Mouse (Mus musculus) midbrain, embryonic 14.5 days (tissue): ENCODE measurements around the gene Nudt16l1. TPM values are rescaled to one million over a fixed set of nuclear protein-coding genes. Genes with fewer than 3 reads are reported as not detected.

Source experiments
- ATAC-seq: fragments of 200-750 bp; cut with Nextera tagmentation; 2 replicates; pipeline ENCODE4 v1.8.0; 2017; ENCODE audit warnings: moderate number of reproducible peaks, moderate library complexity; ENCODE audit not compliant: low FRiP score, low TSS enrichment
- DNase-seq: peaks from one replicate; pipeline ENCODE4 v3.0.0-alpha.2; 2015
- H3K27ac ChIP-seq: fragments of 300-500 bp; sonication (generic); replicated peaks from 2 replicates; pipeline ENCODE4 v1.5.1; 2014; ENCODE audit warnings: mild to moderate bottlenecking, low read depth, low read length, moderate library complexity
- H3K27me3 ChIP-seq: fragments of 300-500 bp; sonication (generic); 2 replicates; pipeline ENCODE4 v1.6.1; 2014; ENCODE audit warnings: low read length, control low read depth, mixed read lengths; ENCODE audit not compliant: control insufficient read depth, insufficient read depth
- H3K36me3 ChIP-seq: fragments of 300-500 bp; sonication (generic); 2 replicates; pipeline ENCODE4 v1.6.1; 2014; ENCODE audit warnings: low read length, control low read depth; ENCODE audit not compliant: control insufficient read depth, insufficient read depth
- H3K4me1 ChIP-seq: fragments of 300-500 bp; sonication (generic); 2 replicates; pipeline ENCODE4 v1.6.1; 2014; ENCODE audit warnings: mild to moderate bottlenecking, antibody characterized with exemption, low read length, control low read depth; ENCODE audit not compliant: control insufficient read depth, insufficient read depth
- H3K4me2 ChIP-seq: fragments of 300-500 bp; sonication (generic); 2 replicates; pipeline ENCODE4 v1.6.1; 2014; ENCODE audit warnings: mild to moderate bottlenecking, low read length, moderate library complexity
- H3K4me3 ChIP-seq: fragments of 300-500 bp; sonication (generic); replicated peaks from 2 replicates; pipeline ENCODE4 v1.5.1; 2014; ENCODE audit warnings: low read depth, low read length
- H3K9ac ChIP-seq: fragments of 300-500 bp; sonication (generic); replicated peaks from 2 replicates; pipeline ENCODE4 v1.6.1; 2014; ENCODE audit warnings: mild to moderate bottlenecking, low read length, moderate library complexity
- H3K9me3 ChIP-seq: fragments of 300-500 bp; sonication (generic); 2 replicates; pipeline ENCODE4 v1.6.1; 2016; ENCODE audit warnings: low read length, control low read depth, mixed read lengths; ENCODE audit not compliant: control insufficient read depth
- WGBS: fragments of 180-500 bp; shearing (Covaris S2); extraction: QIAGEN DNeasy Blood & Tissue Kit; methylation state at CpG from one replicate; pipeline ENCODE4 v1.1.7; 2014; 5-methylcytosine and 5-hydroxymethylcytosine counted together
- polyA plus RNA-seq: library from polyadenylated mRNA; unstranded; fragments of >200 nt; fragmentation: Nextera tagmentation; extraction: Ambion mirVana; gene quantifications from 2 replicates; pipeline ENCODE4 v1.2.1, GENCODE M21; 2014

The Nudt16l1 gene
- polyA plus RNA-seq, 1 experiment from 2014 or later: 122 TPM

- Histone ChIP-seq H3K4me2 (peak overlapping the region; percentile 93), H3K36me3 (peaks cover 76% of the 10 kb centered on the region), H3K4me3 (peak overlapping the region; percentile 72), H3K27me3 (no peaks in the 10 kb centered on the region), H3K9ac (peak overlapping the region; percentile 78), H3K4me1 (peaks cover 9% of the 10 kb centered on the region), H3K9me3 (no peaks in the 10 kb centered on the region), H3K27ac (peak overlapping the region; percentile 78)
- WGBS: 3% methylated on average over 16 of the region's 16 CpGs
- ATAC-seq (peak; percentile 66), DNase-seq (peak; percentile 54)
Measured at GRCm38 (mm10) chr16:4939412-4939811, 851 bp downstream of the Nudt16l1 start.

- no peak overlapping the region for H3K9ac ChIP-seq
- peak overlapping the region; percentile 72; the same call in 1 of the 2 replicates for H3K4me3 ChIP-seq
- H3K4me1 ChIP-seq: peaks cover 9% of the 10 kb centered on the region
- no peak overlapping the region for H3K27ac ChIP-seq
- no peaks in the 10 kb centered on the region for H3K9me3 ChIP-seq
- peak overlapping the region; percentile 93 for H3K4me2 ChIP-seq
- peaks cover 75% of the 10 kb centered on the region for H3K36me3 ChIP-seq
- DNase-seq (no peak), ATAC-seq (no peak)
- 94% methylated on average over 10 of the region's 10 CpGs for WGBS
- H3K27me3 ChIP-seq: no peaks in the 10 kb centered on the region
Measured at GRCm38 (mm10) chr16:4940311-4940850, 1.8 kb downstream of the Nudt16l1 start.

GRCm38 (mm10) chr16:4941016-4941415 lies 2.5 kb downstream of the Nudt16l1 start:
- ATAC-seq (no peak), DNase-seq (no peak)
- Histone ChIP-seq H3K4me2 (no peak overlapping the region), H3K27me3 (no peaks in the 10 kb centered on the region), H3K4me3 (no peak overlapping the region), H3K27ac (no peak overlapping the region), H3K36me3 (peaks cover 74% of the 10 kb centered on the region), H3K4me1 (peaks cover 9% of the 10 kb centered on the region), H3K9ac (no peak overlapping the region), H3K9me3 (no peaks in the 10 kb centered on the region)

DNA sequence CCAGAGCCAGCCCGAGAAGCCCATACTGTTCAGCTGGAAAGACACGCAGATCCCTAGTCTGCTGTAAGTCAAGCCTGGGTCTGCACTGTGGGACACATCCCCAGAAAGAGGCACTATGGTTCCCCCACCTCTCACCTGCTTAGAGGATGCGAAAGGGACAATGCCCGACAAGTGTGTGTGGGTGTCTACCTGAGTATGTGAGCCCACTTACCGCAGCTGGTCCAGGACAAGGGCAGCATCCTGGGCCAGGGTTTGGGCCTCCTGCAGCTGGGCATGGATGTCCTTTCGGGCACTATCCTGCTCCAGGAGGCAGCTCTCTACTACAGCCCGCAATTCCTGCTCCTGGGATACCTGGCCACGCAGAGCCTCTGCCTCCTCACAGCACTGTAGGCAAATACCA lies 4.3 kb downstream of the Nudt16l1 start:
- Histone ChIP-seq H3K9me3 (no peaks in the 10 kb centered on the region), H3K27me3 (no peaks in the 10 kb centered on the region), H3K4me2 (no peak overlapping the region), H3K4me1 (peaks cover 9% of the 10 kb centered on the region), H3K36me3 (peaks cover 75% of the 10 kb centered on the region), H3K4me3 (no peak overlapping the region), H3K27ac (no peak overlapping the region), H3K9ac (no peak overlapping the region)
- WGBS: 96% methylated on average over 8 of the region's 8 CpGs
- DNase-seq (no peak), ATAC-seq (no peak)

DNA sequence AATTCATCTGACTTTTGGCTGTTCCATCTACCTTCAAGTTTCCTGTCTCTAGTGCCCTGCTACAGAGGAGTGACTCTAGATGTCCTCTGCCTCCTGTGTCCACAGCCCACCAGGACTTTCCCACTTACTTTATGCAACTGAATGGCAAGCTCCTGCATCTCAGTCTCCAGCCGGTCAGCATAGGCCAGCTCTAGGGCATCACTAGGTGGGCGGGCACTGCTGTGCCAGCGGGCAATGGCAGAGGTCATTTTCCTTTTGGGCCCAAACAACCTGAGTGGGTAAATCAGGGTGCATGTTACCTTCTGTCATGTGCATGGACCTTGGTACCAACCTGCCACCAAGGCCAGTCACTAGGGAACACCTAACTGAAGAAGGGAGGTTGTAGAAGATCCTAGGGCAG lies 4.9 kb downstream of the Nudt16l1 start:
- Histone ChIP-seq H3K27ac (no peak overlapping the region), H3K27me3 (no peaks in the 10 kb centered on the region), H3K4me2 (no peak overlapping the region), H3K36me3 (peaks cover 81% of the 10 kb centered on the region), H3K9me3 (no peaks in the 10 kb centered on the region), H3K9ac (no peak overlapping the region), H3K4me3 (no peak overlapping the region), H3K4me1 (peaks cover 9% of the 10 kb centered on the region)
- DNase-seq (no peak), ATAC-seq (no peak)
- 97% methylated on average over 3 of the region's 3 CpGs for WGBS

GRCm38 (mm10) chr16:4945415-4945814 lies 6.9 kb downstream of the Nudt16l1 start:
- Histone ChIP-seq H3K27ac (no peak overlapping the region), H3K9me3 (no peaks in the 10 kb centered on the region), H3K27me3 (no peaks in the 10 kb centered on the region), H3K36me3 (peaks cover 91% of the 10 kb centered on the region), H3K4me3 (no peak overlapping the region), H3K4me2 (no peak overlapping the region), H3K4me1 (no peaks in the 10 kb centered on the region; the same call in 1 of the 2 replicates), H3K9ac (no peak overlapping the region)
- WGBS: 82% methylated on average over 4 of the region's 4 CpGs
- ATAC-seq (no peak), DNase-seq (no peak)

GRCm38 (mm10) chr16:4946155-4946554 lies 7.6 kb downstream of the Nudt16l1 start:
- no peaks in the 10 kb centered on the region for H3K27me3 ChIP-seq

GRCm38 (mm10) chr16:4947378-4947777 lies 8.8 kb downstream of the Nudt16l1 start:
- WGBS: 85% methylated on average over 4 of the region's 4 CpGs
- H3K4me1 ChIP-seq: no peaks in the 10 kb centered on the region
- ATAC-seq (no peak), DNase-seq (no peak)
- no peak overlapping the region for H3K4me2 ChIP-seq
- no peak overlapping the region for H3K4me3 ChIP-seq
- peaks cover 88% of the 10 kb centered on the region for H3K36me3 ChIP-seq
- no peak overlapping the region for H3K9ac ChIP-seq
- no peak overlapping the region for H3K27ac ChIP-seq
- no peaks in the 10 kb centered on the region for H3K9me3 ChIP-seq
- H3K27me3 ChIP-seq: no peaks in the 10 kb centered on the region

More at GRCm38 (mm10) chr16:4946155-4946554, 7.6 kb downstream of the Nudt16l1 start:
- DNase-seq (no peak), ATAC-seq (no peak)
- H3K27ac ChIP-seq: no peak overlapping the region
- 95% methylated on average over 3 of the region's 3 CpGs for whole genome bisulfite sequencing
- H3K4me1 ChIP-seq: no peaks in the 10 kb centered on the region
- no peak overlapping the region for H3K4me3 ChIP-seq
- H3K9me3 ChIP-seq: no peaks in the 10 kb centered on the region
- no peak overlapping the region for H3K4me2 ChIP-seq
- peaks cover 88% of the 10 kb centered on the region for H3K36me3 ChIP-seq
- no peak overlapping the region for H3K9ac ChIP-seq

DNA sequence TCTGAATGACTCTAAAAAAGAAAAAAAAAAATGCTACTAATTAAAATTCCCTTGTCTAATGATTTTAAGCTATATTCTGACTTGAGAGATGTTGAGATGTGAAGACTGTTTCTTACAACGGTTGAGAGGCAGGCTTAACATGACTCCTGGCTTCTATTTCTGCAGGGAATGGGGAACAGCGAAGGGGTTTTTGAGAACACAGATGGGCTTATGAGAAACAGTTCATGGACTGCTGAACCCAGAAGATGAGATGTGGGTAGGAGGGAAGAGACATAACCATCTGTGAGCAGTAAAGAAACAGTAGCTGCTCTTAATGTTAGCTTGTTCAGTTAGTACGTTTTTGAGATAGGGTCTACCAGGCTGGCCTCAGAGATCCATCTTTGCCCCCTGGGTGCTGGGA lies 18.0 kb downstream of the Nudt16l1 start:
- H3K4me2 ChIP-seq: no peak overlapping the region
- H3K27me3 ChIP-seq: no peaks in the 10 kb centered on the region
- H3K9ac ChIP-seq: no peak overlapping the region
- 89% methylated on average over 3 of the region's 3 CpGs for WGBS
- no peak overlapping the region for H3K27ac ChIP-seq
- no peaks in the 10 kb centered on the region for H3K4me1 ChIP-seq
- no peaks in the 10 kb centered on the region for H3K9me3 ChIP-seq
- peaks cover 72% of the 10 kb centered on the region for H3K36me3 ChIP-seq
- H3K4me3 ChIP-seq: no peak overlapping the region
- DNase-seq: no peak
- ATAC-seq: no peak
